Mouse (Mus musculus): ENCODE results near the gene Upf1. TPM values are rescaled to one million over a fixed set of nuclear protein-coding genes. Genes with fewer than 3 reads are reported as not detected.

The Upf1 gene
- polyA plus RNA-seq, 1 experiment from 2014 or later, result 21.9 TPM

- Histone ChIP-seq H3K27ac (replicated peaks) (no peak overlapping the region), H3K4me1 (peaks cover 3% of the 10 kb centered on the region; the same call in 1 of the 2 replicates), H3K4me3 (no peak overlapping the region), H3K27me3 (replicated peaks; ENCODE audit: low read depth, poor library complexity, severe bottlenecking) (no peaks in the 10 kb centered on the region), H3K36me3 (replicated peaks) (peaks cover 95% of the 10 kb centered on the region), H3K9me3 (no peaks in the 10 kb centered on the region)
- DNase-seq (ENCODE audit: low spot score), result peak; percentile 56
- WGBS, result 33% methylated on average over 2 of the region's 2 CpGs
Measured at GRCm38 (mm10) chr8:70309311-70309710, 43.8 kb downstream of the Upf1 start.

GRCm38 (mm10) chr8:70302901-70303300 lies 50.2 kb downstream of the Upf1 start:
- 5% methylated on average over 16 of the region's 16 CpGs for WGBS
- Histone ChIP-seq H3K9me3 (no peaks in the 10 kb centered on the region), H3K27ac (replicated peaks) (peak overlapping the region; percentile 86), H3K36me3 (replicated peaks) (peaks cover 69% of the 10 kb centered on the region), H3K27me3 (replicated peaks; ENCODE audit: low read depth, poor library complexity, severe bottlenecking) (no peaks in the 10 kb centered on the region), H3K4me1 (peaks cover 27% of the 10 kb centered on the region), H3K4me3 (peak overlapping the region; percentile 90)
- no peak for DNase-seq (ENCODE audit: low spot score)

GRCm38 (mm10) chr8:70302358-70302890 lies 50.7 kb downstream of the Upf1 start, which contains the start of the genes Ddx49 and Cope:
Gene Ddx49, minus strand, starts transcription at chr8:70302489.
Gene Cope, plus strand, starts transcription at chr8:70302518.
- H3K9me3 ChIP-seq, result no peaks in the 10 kb centered on the region
- no peaks in the 10 kb centered on the region for H3K27me3 ChIP-seq (replicated peaks; ENCODE audit: low read depth, poor library complexity, severe bottlenecking)
- under 1% methylated on average over 40 of the region's 40 CpGs for WGBS
- peak within 1 kb of the TSS; percentile 90 for H3K4me3 ChIP-seq
- peak; percentile 94 for DNase-seq (ENCODE audit: low spot score)
- peak within 1 kb of the TSS; percentile 86 for H3K27ac ChIP-seq (replicated peaks)
- H3K36me3 ChIP-seq (replicated peaks), result peaks cover 69% of the 10 kb centered on the region
- peaks cover 27% of the 10 kb centered on the region for H3K4me1 ChIP-seq

GRCm38 (mm10) chr8:70300881-70301280 lies 52.2 kb downstream of the Upf1 start:
- no peak for DNase-seq (ENCODE audit: low spot score)
- Histone ChIP-seq H3K4me1 (peaks cover 27% of the 10 kb centered on the region), H3K27ac (replicated peaks) (no peak overlapping the region), H3K27me3 (replicated peaks; ENCODE audit: low read depth, poor library complexity, severe bottlenecking) (no peaks in the 10 kb centered on the region), H3K36me3 (replicated peaks) (peaks cover 69% of the 10 kb centered on the region), H3K4me3 (peak overlapping the region; percentile 90; the same call in 1 of the 2 replicates), H3K9me3 (no peaks in the 10 kb centered on the region)
- 82% methylated on average over 3 of the region's 3 CpGs for WGBS

DNA sequence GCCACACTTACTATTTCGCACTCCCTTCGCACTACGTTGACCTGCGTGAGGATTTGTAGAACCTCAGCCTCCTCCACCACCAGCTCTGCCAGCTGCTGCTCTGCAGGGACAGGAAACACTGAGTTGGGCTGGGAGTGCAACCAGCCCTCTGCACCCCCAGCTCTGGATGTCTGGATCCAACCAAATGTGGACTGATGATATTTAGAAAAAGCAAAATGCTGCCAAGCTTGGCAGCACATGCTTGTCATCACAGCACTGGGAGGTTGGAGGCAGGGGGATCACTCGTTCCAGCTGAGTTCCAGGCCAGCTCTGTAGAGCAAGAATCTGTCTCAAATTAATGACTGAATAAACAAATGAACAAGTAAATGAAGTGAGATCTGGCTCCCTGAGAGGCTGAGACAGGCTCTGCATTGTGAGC lies 59.1 kb downstream of the Upf1 start:
- Histone ChIP-seq H3K36me3 (replicated peaks) (peaks cover 98% of the 10 kb centered on the region), H3K27ac (replicated peaks) (no peak overlapping the region), H3K4me1 (0 out of 2 replicates have a peak, but pooled peaks cover 3% of the 10 kb centered on the region), H3K9me3 (no peaks in the 10 kb centered on the region), H3K27me3 (replicated peaks; ENCODE audit: low read depth, poor library complexity, severe bottlenecking) (no peaks in the 10 kb centered on the region), H3K4me3 (no peak overlapping the region)
- 65% methylated on average over 5 of the region's 5 CpGs for WGBS
- DNase-seq (ENCODE audit: low spot score), result no peak

- Histone ChIP-seq H3K4me3 (0 out of 2 replicates have a peak overlapping the region, but pooled peaks have one; percentile 6), H3K4me1 (peaks cover 32% of the 10 kb centered on the region), H3K9me3 (peaks cover 6% of the 10 kb centered on the region; the same call in 1 of the 2 replicates), H3K36me3 (replicated peaks) (peaks cover 76% of the 10 kb centered on the region), H3K27ac (replicated peaks) (no peak overlapping the region), H3K27me3 (replicated peaks; ENCODE audit: low read depth, poor library complexity, severe bottlenecking) (no peaks in the 10 kb centered on the region)
- no peak for DNase-seq (ENCODE audit: low spot score)
- 91% methylated on average over 8 of the region's 8 CpGs for WGBS
Measured at GRCm38 (mm10) chr8:70286737-70287136, 66.3 kb downstream of the Upf1 start.

- no peaks in the 10 kb centered on the region for H3K27me3 ChIP-seq (replicated peaks; ENCODE audit: low read depth, poor library complexity, severe bottlenecking)
- peaks cover 61% of the 10 kb centered on the region for H3K36me3 ChIP-seq (replicated peaks)
- 97% methylated on average over 15 of the region's 15 CpGs for WGBS
- peak overlapping the region; percentile 93; the same call in 1 of the 2 replicates for H3K4me3 ChIP-seq
- peaks cover 6% of the 10 kb centered on the region; the same call in 1 of the 2 replicates for H3K9me3 ChIP-seq
- no peak overlapping the region for H3K27ac ChIP-seq (replicated peaks)
- no peak for DNase-seq (ENCODE audit: low spot score)
- H3K4me1 ChIP-seq, result peaks cover 44% of the 10 kb centered on the region
Measured at GRCm38 (mm10) chr8:70285304-70285703, 67.8 kb downstream of the Upf1 start.

- Histone ChIP-seq H3K27ac (replicated peaks) (no peak overlapping the region), H3K27me3 (replicated peaks; ENCODE audit: low read depth, poor library complexity, severe bottlenecking) (no peaks in the 10 kb centered on the region), H3K9me3 (peaks cover 6% of the 10 kb centered on the region; the same call in 1 of the 2 replicates), H3K4me3 (peak overlapping the region; percentile 93), H3K36me3 (replicated peaks) (peaks cover 52% of the 10 kb centered on the region), H3K4me1 (peaks cover 46% of the 10 kb centered on the region)
- no peak for DNase-seq (ENCODE audit: low spot score)
- WGBS, result 79% methylated on average over 5 of the region's 5 CpGs
Measured at GRCm38 (mm10) chr8:70284421-70284820, 68.7 kb downstream of the Upf1 start.

DNA sequence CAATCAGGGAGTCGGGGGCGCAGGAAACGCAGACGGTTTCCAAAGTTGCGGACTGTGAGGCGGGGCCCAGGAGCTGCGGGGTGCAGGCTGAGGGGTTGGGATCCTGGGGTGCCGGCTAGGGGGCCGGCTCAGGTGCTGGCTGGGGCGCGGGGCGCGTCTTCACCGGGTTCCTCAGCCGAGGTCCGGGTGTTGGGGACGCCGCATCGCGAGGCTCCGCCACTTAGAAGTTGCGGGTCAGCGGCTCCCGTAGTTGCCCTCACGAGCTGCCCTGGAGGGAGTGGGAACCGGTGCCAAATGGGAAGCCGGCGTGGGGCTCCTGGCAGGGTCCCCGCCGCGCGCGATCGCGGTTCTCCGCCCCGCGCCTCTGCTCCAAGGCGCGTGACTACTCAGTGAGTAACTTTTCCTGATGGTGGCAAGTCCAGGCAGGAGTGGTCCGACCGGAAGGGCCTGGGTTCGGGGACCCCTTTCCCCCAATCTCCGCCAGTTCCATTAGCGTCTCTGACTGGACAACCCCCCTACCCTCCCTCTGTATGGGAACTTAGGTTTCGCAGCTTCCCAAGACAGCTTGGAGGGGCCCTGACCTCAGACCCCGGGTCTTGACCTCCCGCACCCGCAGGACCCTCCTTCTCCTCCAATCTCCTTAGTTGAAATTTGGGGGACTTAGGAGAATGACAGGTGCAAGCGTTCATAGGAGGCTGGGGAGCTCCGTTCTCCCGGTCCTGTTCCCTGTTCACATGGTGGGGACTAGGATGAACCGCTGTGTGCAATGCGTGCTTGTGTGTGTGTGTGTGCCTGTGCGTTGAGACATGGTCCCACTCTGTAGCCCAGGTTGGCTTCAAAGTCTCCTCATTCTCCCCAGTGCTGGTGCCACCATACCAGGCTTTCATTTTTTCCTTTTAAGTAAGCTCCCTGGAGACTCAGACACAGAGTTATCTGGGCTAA lies 69.7 kb downstream of the Upf1 start:
- peak; percentile 44 for DNase-seq (ENCODE audit: low spot score)
- H3K27me3 ChIP-seq (replicated peaks; ENCODE audit: low read depth, poor library complexity, severe bottlenecking), result no peaks in the 10 kb centered on the region
- H3K4me3 ChIP-seq, result peak overlapping the region; percentile 93
- H3K27ac ChIP-seq (replicated peaks), result peak overlapping the region; percentile 95
- H3K36me3 ChIP-seq (replicated peaks), result peaks cover 42% of the 10 kb centered on the region
- peaks cover 6% of the 10 kb centered on the region; the same call in 1 of the 2 replicates for H3K9me3 ChIP-seq
- under 1% methylated on average over 55 of the region's 55 CpGs for WGBS
- peaks cover 55% of the 10 kb centered on the region for H3K4me1 ChIP-seq

DNA sequence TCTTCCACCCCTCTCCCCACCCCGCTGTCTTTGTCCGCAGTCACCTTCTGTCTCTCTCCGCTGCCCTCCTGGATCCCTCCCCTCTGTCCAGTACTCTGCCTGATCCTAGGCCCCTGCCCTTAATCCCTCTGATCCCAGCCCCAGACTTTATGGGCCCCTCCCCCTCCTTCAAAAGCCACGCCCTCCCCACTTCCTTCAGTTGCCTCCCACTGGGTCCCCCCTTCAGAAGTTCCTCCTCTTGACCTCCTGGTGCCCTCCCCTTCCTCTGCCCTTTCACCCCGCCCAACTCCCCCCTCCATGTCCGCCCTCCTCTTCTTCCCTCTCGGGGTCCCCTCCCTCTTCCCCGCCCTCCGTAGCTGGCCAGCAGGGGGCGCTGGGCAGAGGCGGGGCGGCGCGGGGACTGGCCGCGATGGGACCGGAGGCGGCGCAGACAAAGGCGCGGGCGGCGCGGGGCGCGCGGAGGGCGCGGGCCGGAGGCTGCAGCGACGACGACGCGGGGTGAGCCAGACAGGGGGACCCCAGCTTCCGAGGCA lies 70.4 kb downstream of the Upf1 start, which contains the start of gene Homer3:
Gene Homer3, plus strand, starts transcription at position 225 of the 533 bp plus-strand sequence.
- Histone ChIP-seq H3K36me3 (replicated peaks) (peaks cover 35% of the 10 kb centered on the region), H3K27ac (replicated peaks) (peak within 1 kb of the TSS; percentile 95), H3K27me3 (replicated peaks; ENCODE audit: low read depth, poor library complexity, severe bottlenecking) (no peaks in the 10 kb centered on the region), H3K9me3 (peaks cover 6% of the 10 kb centered on the region; the same call in 1 of the 2 replicates), H3K4me3 (peak within 1 kb of the TSS; percentile 93), H3K4me1 (peaks cover 62% of the 10 kb centered on the region)
- DNase-seq (ENCODE audit: low spot score), result peak; percentile 97
- WGBS, result under 1% methylated on average over 36 of the region's 36 CpGs
